Mouse (Mus musculus) adrenal gland, postnatal 14 days (tissue): ENCODE results near the gene E130114P18Rik. TPM values are rescaled to one million over a fixed set of nuclear protein-coding genes. Genes with fewer than 3 reads are reported as not detected.

Source experiments
- DNase-seq: peaks from one replicate; pipeline ENCODE4 v3.0.0; 2021; ENCODE audit warnings: mixed read lengths
- total RNA-seq: library from RNA; stranded (reverse); gene quantifications from 2 replicates; pipeline ENCODE4 v1.2.3, GENCODE M21; 2021

The E130114P18Rik gene
- total RNA-seq, 1 experiment from 2014 or later, result not detected

- DNase-seq, result peak; percentile 7
Measured at GRCm38 (mm10) chr4:97693931-97694330, 83.9 kb downstream of the E130114P18Rik start.

- DNase-seq, result no peak
Measured at GRCm38 (mm10) chr4:97693054-97693453, 84.8 kb downstream of the E130114P18Rik start.

GRCm38 (mm10) chr4:97690384-97690766, 87.5 kb downstream of the E130114P18Rik start:
- DNase-seq, result no peak

- DNase-seq, result peak; percentile 33
Measured at GRCm38 (mm10) chr4:97689456-97690383, 88.2 kb downstream of the E130114P18Rik start.

- no peak for DNase-seq
Measured at GRCm38 (mm10) chr4:97686020-97686419, 91.9 kb downstream of the E130114P18Rik start.

GRCm38 (mm10) chr4:97676579-97676937, 101.3 kb downstream of the E130114P18Rik start:
- DNase-seq, result no peak

- no peak for DNase-seq
Measured at GRCm38 (mm10) chr4:97675741-97676578, 101.9 kb downstream of the E130114P18Rik start.

GRCm38 (mm10) chr4:97673854-97674510, 103.9 kb downstream of the E130114P18Rik start:
- peak; percentile 52 for DNase-seq

- no peak for DNase-seq
Measured at GRCm38 (mm10) chr4:97672501-97672900, 105.4 kb downstream of the E130114P18Rik start.

- no peak for DNase-seq
Measured at GRCm38 (mm10) chr4:97671911-97672310, 106.0 kb downstream of the E130114P18Rik start.

GRCm38 (mm10) chr4:97670418-97670817, 107.5 kb downstream of the E130114P18Rik start:
- no peak for DNase-seq

- DNase-seq, result no peak
Measured at GRCm38 (mm10) chr4:97669808-97670207, 108.1 kb downstream of the E130114P18Rik start.

- no peak for DNase-seq
Measured at GRCm38 (mm10) chr4:97665428-97665755, 112.5 kb downstream of the E130114P18Rik start.

- DNase-seq, result no peak
Measured at GRCm38 (mm10) chr4:97664738-97665427, 113.0 kb downstream of the E130114P18Rik start.

GRCm38 (mm10) chr4:97663922-97664321, 114.0 kb downstream of the E130114P18Rik start:
- no peak for DNase-seq

- peak; percentile 38 for DNase-seq
Measured at GRCm38 (mm10) chr4:97662841-97663240, 115.0 kb downstream of the E130114P18Rik start.

- DNase-seq, result no peak
Measured at GRCm38 (mm10) chr4:97661611-97662273, 116.1 kb downstream of the E130114P18Rik start.

- no peak for DNase-seq
Measured at GRCm38 (mm10) chr4:97657586-97657985, 120.3 kb downstream of the E130114P18Rik start.

GRCm38 (mm10) chr4:97649626-97650015, 128.3 kb downstream of the E130114P18Rik start:
- DNase-seq, result no peak

GRCm38 (mm10) chr4:97648825-97649625, 128.9 kb downstream of the E130114P18Rik start:
- DNase-seq, result no peak

GRCm38 (mm10) chr4:97648436-97648707, 129.5 kb downstream of the E130114P18Rik start:
- no peak for DNase-seq
